Mouse (Mus musculus): ENCODE data around the gene Pold4. TPM values are rescaled to one million over a fixed set of nuclear protein-coding genes. Genes with fewer than 3 reads are reported as not detected.

Gene Pold4
- polyA plus RNA-seq, 1 experiment from 2014 or later = 12.7 TPM

GRCm38 (mm10) chr19:4192251-4192985 is 39.3 kb upstream of the Pold4 start:
- DNase-seq (ENCODE audit: low spot score) = peak; percentile 45
- no peaks in the 10 kb centered on the region for H3K9me3 ChIP-seq (replicated peaks; ENCODE audit: control insufficient read depth, low read length)
- peak overlapping the region; percentile 97 for H3K4me3 ChIP-seq (ENCODE audit: low read depth, low read length)
- peak overlapping the region; percentile 90 for H3K27ac ChIP-seq (replicated peaks; ENCODE audit: low read depth, low read length)
- WGBS = 0% methylated on average over 47 of the region's 52 CpGs
- 0 out of 2 replicates have a peak, but pooled peaks have one; percentile 0 for ATAC-seq (replicated peaks; ENCODE audit: insufficient number of reproducible peaks, low FRiP score, low TSS enrichment, low read depth)
- peak overlapping the region; percentile 96 for H3K9ac ChIP-seq (replicated peaks; ENCODE audit: low read length)
- peak overlapping the region; percentile 58 for H3K4me2 ChIP-seq (ENCODE audit: low read depth, low read length)
- peaks cover 6% of the 10 kb centered on the region for H3K4me1 ChIP-seq (ENCODE audit: control insufficient read depth, insufficient read depth, low read length)
- no peaks in the 10 kb centered on the region for H3K27me3 ChIP-seq (ENCODE audit: control insufficient read depth, insufficient read depth, low read length)
- H3K36me3 ChIP-seq (replicated peaks; ENCODE audit: control insufficient read depth, insufficient read depth, low read depth, low read length) = peaks cover 18% of the 10 kb centered on the region

GRCm38 (mm10) chr19:4193129-4193528 is 38.6 kb upstream of the Pold4 start:
- H3K4me2 ChIP-seq (ENCODE audit: low read depth, low read length) = peak overlapping the region; percentile 58
- H3K9ac ChIP-seq (replicated peaks; ENCODE audit: low read length) = peak overlapping the region; percentile 96
- H3K36me3 ChIP-seq (replicated peaks; ENCODE audit: control insufficient read depth, insufficient read depth, low read depth, low read length) = peaks cover 18% of the 10 kb centered on the region

GRCm38 (mm10) chr19:4194021-4194724 is 37.5 kb upstream of the Pold4 start:
- Histone ChIP-seq H3K9me3 (replicated peaks; ENCODE audit: control insufficient read depth, low read length) (no peaks in the 10 kb centered on the region), H3K27ac (replicated peaks; ENCODE audit: low read depth, low read length) (no peak overlapping the region), H3K36me3 (replicated peaks; ENCODE audit: control insufficient read depth, insufficient read depth, low read depth, low read length) (peaks cover 18% of the 10 kb centered on the region), H3K4me1 (ENCODE audit: control insufficient read depth, insufficient read depth, low read length) (peaks cover 6% of the 10 kb centered on the region), H3K4me3 (ENCODE audit: low read depth, low read length) (no peak overlapping the region), H3K9ac (replicated peaks; ENCODE audit: low read length) (no peak overlapping the region), H3K4me2 (ENCODE audit: low read depth, low read length) (no peak overlapping the region), H3K27me3 (ENCODE audit: control insufficient read depth, insufficient read depth, low read length) (no peaks in the 10 kb centered on the region)
- ATAC-seq (replicated peaks; ENCODE audit: insufficient number of reproducible peaks, low FRiP score, low TSS enrichment, low read depth) = no peak
- WGBS = 89% methylated on average over 8 of the region's 8 CpGs
- DNase-seq (ENCODE audit: low spot score) = no peak

More at GRCm38 (mm10) chr19:4193129-4193528, 38.6 kb upstream of the Pold4 start:
- ATAC-seq (replicated peaks; ENCODE audit: insufficient number of reproducible peaks, low FRiP score, low TSS enrichment, low read depth) (no peak), DNase-seq (ENCODE audit: low spot score) (no peak)
- Histone ChIP-seq H3K27ac (replicated peaks; ENCODE audit: low read depth, low read length) (no peak overlapping the region), H3K27me3 (ENCODE audit: control insufficient read depth, insufficient read depth, low read length) (no peaks in the 10 kb centered on the region), H3K9me3 (replicated peaks; ENCODE audit: control insufficient read depth, low read length) (no peaks in the 10 kb centered on the region), H3K4me3 (ENCODE audit: low read depth, low read length) (peak overlapping the region; percentile 97), H3K4me1 (ENCODE audit: control insufficient read depth, insufficient read depth, low read length) (peaks cover 6% of the 10 kb centered on the region)
- WGBS = 72% methylated on average over 6 of the region's 6 CpGs

- no peak overlapping the region for H3K4me2 ChIP-seq (ENCODE audit: low read depth, low read length)
- no peak overlapping the region for H3K27ac ChIP-seq (replicated peaks; ENCODE audit: low read depth, low read length)
- peaks cover 18% of the 10 kb centered on the region for H3K36me3 ChIP-seq (replicated peaks; ENCODE audit: control insufficient read depth, insufficient read depth, low read depth, low read length)
- H3K9me3 ChIP-seq (replicated peaks; ENCODE audit: control insufficient read depth, low read length) = no peaks in the 10 kb centered on the region
- H3K27me3 ChIP-seq (ENCODE audit: control insufficient read depth, insufficient read depth, low read length) = no peaks in the 10 kb centered on the region
- peaks cover 6% of the 10 kb centered on the region for H3K4me1 ChIP-seq (ENCODE audit: control insufficient read depth, insufficient read depth, low read length)
- ATAC-seq (replicated peaks; ENCODE audit: insufficient number of reproducible peaks, low FRiP score, low TSS enrichment, low read depth) (no peak), DNase-seq (ENCODE audit: low spot score) (no peak)
- 84% methylated on average over 12 of the region's 12 CpGs for WGBS
- no peak overlapping the region for H3K9ac ChIP-seq (replicated peaks; ENCODE audit: low read length)
- no peak overlapping the region for H3K4me3 ChIP-seq (ENCODE audit: low read depth, low read length)
Measured at GRCm38 (mm10) chr19:4194776-4195650, 36.7 kb upstream of the Pold4 start.

GRCm38 (mm10) chr19:4196048-4196447 is 35.7 kb upstream of the Pold4 start:
- Histone ChIP-seq H3K36me3 (replicated peaks; ENCODE audit: control insufficient read depth, insufficient read depth, low read depth, low read length) (peaks cover 18% of the 10 kb centered on the region), H3K4me1 (ENCODE audit: control insufficient read depth, insufficient read depth, low read length) (peaks cover 10% of the 10 kb centered on the region), H3K4me3 (ENCODE audit: low read depth, low read length) (no peak overlapping the region), H3K27ac (replicated peaks; ENCODE audit: low read depth, low read length) (no peak overlapping the region), H3K9me3 (replicated peaks; ENCODE audit: control insufficient read depth, low read length) (no peaks in the 10 kb centered on the region), H3K4me2 (ENCODE audit: low read depth, low read length) (no peak overlapping the region), H3K9ac (replicated peaks; ENCODE audit: low read length) (no peak overlapping the region), H3K27me3 (ENCODE audit: control insufficient read depth, insufficient read depth, low read length) (no peaks in the 10 kb centered on the region)
- ATAC-seq (replicated peaks; ENCODE audit: insufficient number of reproducible peaks, low FRiP score, low TSS enrichment, low read depth) = no peak
- no peak for DNase-seq (ENCODE audit: low spot score)
- 91% methylated on average over 2 of the region's 2 CpGs for WGBS

GRCm38 (mm10) chr19:4196548-4196947 is 35.2 kb upstream of the Pold4 start:
- ATAC-seq (replicated peaks; ENCODE audit: insufficient number of reproducible peaks, low FRiP score, low TSS enrichment, low read depth) (no peak), DNase-seq (ENCODE audit: low spot score) (no peak)
- H3K27me3 ChIP-seq (ENCODE audit: control insufficient read depth, insufficient read depth, low read length) = no peaks in the 10 kb centered on the region
- no peak overlapping the region for H3K4me2 ChIP-seq (ENCODE audit: low read depth, low read length)
- peaks cover 18% of the 10 kb centered on the region for H3K36me3 ChIP-seq (replicated peaks; ENCODE audit: control insufficient read depth, insufficient read depth, low read depth, low read length)
- H3K4me3 ChIP-seq (ENCODE audit: low read depth, low read length) = no peak overlapping the region
- H3K9ac ChIP-seq (replicated peaks; ENCODE audit: low read length) = no peak overlapping the region
- H3K4me1 ChIP-seq (ENCODE audit: control insufficient read depth, insufficient read depth, low read length) = peaks cover 10% of the 10 kb centered on the region
- 34% methylated on average over 5 of the region's 5 CpGs for WGBS
- H3K9me3 ChIP-seq (replicated peaks; ENCODE audit: control insufficient read depth, low read length) = no peaks in the 10 kb centered on the region
- no peak overlapping the region for H3K27ac ChIP-seq (replicated peaks; ENCODE audit: low read depth, low read length)

- Histone ChIP-seq H3K36me3 (replicated peaks; ENCODE audit: control insufficient read depth, insufficient read depth, low read depth, low read length) (peaks cover 18% of the 10 kb centered on the region), H3K9me3 (replicated peaks; ENCODE audit: control insufficient read depth, low read length) (no peaks in the 10 kb centered on the region), H3K27ac (replicated peaks; ENCODE audit: low read depth, low read length) (no peak overlapping the region), H3K4me3 (ENCODE audit: low read depth, low read length) (no peak overlapping the region), H3K9ac (replicated peaks; ENCODE audit: low read length) (no peak overlapping the region), H3K4me2 (ENCODE audit: low read depth, low read length) (no peak overlapping the region), H3K27me3 (ENCODE audit: control insufficient read depth, insufficient read depth, low read length) (no peaks in the 10 kb centered on the region), H3K4me1 (ENCODE audit: control insufficient read depth, insufficient read depth, low read length) (peaks cover 10% of the 10 kb centered on the region)
- ATAC-seq (replicated peaks; ENCODE audit: insufficient number of reproducible peaks, low FRiP score, low TSS enrichment, low read depth) = no peak
- DNase-seq (ENCODE audit: low spot score) = no peak
- 69% methylated on average over 3 of the region's 3 CpGs for WGBS
Measured at GRCm38 (mm10) chr19:4197180-4197579, 34.5 kb upstream of the Pold4 start.

Measured in embryonic facial prominence, embryonic 11.5 days (tissue).